Mouse (Mus musculus) hindbrain, embryonic 10.5 days (tissue): ENCODE data around the gene Tnik. TPM values are rescaled to one million over a fixed set of nuclear protein-coding genes. Genes with fewer than 3 reads are reported as not detected.

Experiments used
- DNase-seq: peaks from one replicate; pipeline ENCODE4 v3.0.0-alpha.2; 2017; ENCODE audit warnings: low spot score
- H3K27ac ChIP-seq: fragments of 300-500 bp; sonication (generic); 2 replicates; pipeline ENCODE4 v1.5.1; 2016; ENCODE audit warnings: mild to moderate bottlenecking, moderate library complexity
- H3K27me3 ChIP-seq: fragments of 300-500 bp; sonication (generic); 2 replicates; pipeline ENCODE4 v1.6.1; 2016; ENCODE audit warnings: mild to moderate bottlenecking; ENCODE audit not compliant: poor library complexity, insufficient read depth, severe bottlenecking
- H3K36me3 ChIP-seq: fragments of 300-500 bp; sonication (generic); 2 replicates; pipeline ENCODE4 v1.6.1; 2016; ENCODE audit warnings: mild to moderate bottlenecking, moderate library complexity
- H3K4me1 ChIP-seq: fragments of 300-500 bp; sonication (generic); replicated peaks from 2 replicates; pipeline ENCODE4 v1.6.1; 2016; ENCODE audit warnings: mild to moderate bottlenecking
- H3K4me3 ChIP-seq: fragments of 300-500 bp; sonication (generic); 2 replicates; pipeline ENCODE4 v1.5.1; 2016; ENCODE audit warnings: mild to moderate bottlenecking, moderate library complexity
- H3K9me3 ChIP-seq: fragments of 300-500 bp; sonication (generic); 2 replicates; pipeline ENCODE4 v1.6.1; 2016; ENCODE audit warnings: mild to moderate bottlenecking, moderate library complexity
- WGBS: fragments of 180-500 bp; shearing (Covaris S2); methylation state at CpG from one replicate; pipeline ENCODE4 v1.1.7; 2016; 5-methylcytosine and 5-hydroxymethylcytosine counted together
- polyA plus RNA-seq: library from polyadenylated mRNA; unstranded; fragments of >200 nt; fragmentation: Nextera tagmentation; extraction: Ambion mirVana; gene quantifications from 2 replicates; pipeline ENCODE4 v1.2.1, GENCODE M21; 2016

Gene Tnik
- polyA plus RNA-seq, 1 experiment from 2014 or later, result 16.3 TPM

- H3K27me3 ChIP-seq, result no peaks in the 10 kb centered on the region
- WGBS, result 80% methylated on average over 8 of the region's 8 CpGs
- H3K9me3 ChIP-seq, result no peaks in the 10 kb centered on the region
- no peak overlapping the region for H3K4me3 ChIP-seq
- no peak for DNase-seq
- H3K36me3 ChIP-seq, result no peaks in the 10 kb centered on the region
- no peaks in the 10 kb centered on the region for H3K4me1 ChIP-seq
- H3K27ac ChIP-seq, result no peak overlapping the region
These were observed 77.1 kb downstream of the Tnik start for GRCm38 (mm10) chr3:28340071-28340470.

- DNase-seq, result no peak
- Histone ChIP-seq H3K36me3 (no peaks in the 10 kb centered on the region), H3K27me3 (no peaks in the 10 kb centered on the region), H3K9me3 (no peaks in the 10 kb centered on the region), H3K4me3 (no peak overlapping the region), H3K4me1 (no peaks in the 10 kb centered on the region), H3K27ac (no peak overlapping the region)
- WGBS, result 92% methylated on average over 3 of the region's 3 CpGs
These were observed 80.2 kb downstream of the Tnik start for GRCm38 (mm10) chr3:28343204-28343603.

- no peak for DNase-seq
- Histone ChIP-seq H3K9me3 (no peaks in the 10 kb centered on the region), H3K27me3 (no peaks in the 10 kb centered on the region), H3K4me3 (no peak overlapping the region), H3K36me3 (no peaks in the 10 kb centered on the region), H3K27ac (no peak overlapping the region), H3K4me1 (no peaks in the 10 kb centered on the region)
- 85% methylated on average over 2 of the region's 2 CpGs for WGBS
These were observed 80.6 kb downstream of the Tnik start for GRCm38 (mm10) chr3:28343661-28344060.

- Histone ChIP-seq H3K4me3 (no peak overlapping the region), H3K27me3 (no peaks in the 10 kb centered on the region), H3K27ac (no peak overlapping the region), H3K36me3 (no peaks in the 10 kb centered on the region), H3K4me1 (no peaks in the 10 kb centered on the region), H3K9me3 (no peaks in the 10 kb centered on the region)
- WGBS, result 88% methylated on average over 1 of the region's 1 CpGs
- no peak for DNase-seq
These were observed 82.4 kb downstream of the Tnik start for GRCm38 (mm10) chr3:28345446-28345845.

- H3K27ac ChIP-seq, result no peak overlapping the region
- H3K9me3 ChIP-seq, result no peaks in the 10 kb centered on the region
- H3K27me3 ChIP-seq, result no peaks in the 10 kb centered on the region
- H3K36me3 ChIP-seq, result no peaks in the 10 kb centered on the region
- no peak overlapping the region for H3K4me3 ChIP-seq
- no peak for DNase-seq
- no peaks in the 10 kb centered on the region for H3K4me1 ChIP-seq
- 89% methylated on average over 1 of the region's 1 CpGs for WGBS
These were observed 82.9 kb downstream of the Tnik start for GRCm38 (mm10) chr3:28345961-28346360.

- Histone ChIP-seq H3K4me3 (no peak overlapping the region), H3K27ac (no peak overlapping the region), H3K4me1 (no peaks in the 10 kb centered on the region), H3K36me3 (no peaks in the 10 kb centered on the region), H3K27me3 (no peaks in the 10 kb centered on the region), H3K9me3 (no peaks in the 10 kb centered on the region)
- WGBS, result 80% methylated on average over 4 of the region's 4 CpGs
- DNase-seq, result no peak
These were observed 83.5 kb downstream of the Tnik start for GRCm38 (mm10) chr3:28346476-28346875.

- Histone ChIP-seq H3K36me3 (no peaks in the 10 kb centered on the region), H3K27ac (no peak overlapping the region), H3K9me3 (no peaks in the 10 kb centered on the region), H3K4me1 (no peaks in the 10 kb centered on the region), H3K4me3 (no peak overlapping the region), H3K27me3 (no peaks in the 10 kb centered on the region)
- 87% methylated on average over 1 of the region's 1 CpGs for WGBS
- no peak for DNase-seq
These were observed 85.7 kb downstream of the Tnik start for GRCm38 (mm10) chr3:28348746-28349145.

GRCm38 (mm10) chr3:28350147-28350801, 87.3 kb downstream of the Tnik start:
- DNase-seq, result no peak
- no peaks in the 10 kb centered on the region for H3K36me3 ChIP-seq
- H3K4me1 ChIP-seq, result no peaks in the 10 kb centered on the region
- H3K27ac ChIP-seq, result no peak overlapping the region
- no peak overlapping the region for H3K4me3 ChIP-seq
- no peaks in the 10 kb centered on the region for H3K9me3 ChIP-seq
- 84% methylated on average over 10 of the region's 10 CpGs for WGBS
- no peaks in the 10 kb centered on the region for H3K27me3 ChIP-seq

GRCm38 (mm10) chr3:28358391-28358790, 95.4 kb downstream of the Tnik start:
- 72% methylated on average over 2 of the region's 2 CpGs for WGBS
- H3K27ac ChIP-seq, result no peak overlapping the region
- DNase-seq, result no peak

GRCm38 (mm10) chr3:28359138-28359537, 96.1 kb downstream of the Tnik start:
- Histone ChIP-seq H3K4me1 (0 out of 2 replicates have a peak, but pooled peaks cover 4% of the 10 kb centered on the region), H3K27me3 (no peaks in the 10 kb centered on the region), H3K4me3 (no peak overlapping the region), H3K36me3 (no peaks in the 10 kb centered on the region; the same call in 1 of the 2 replicates), H3K9me3 (no peaks in the 10 kb centered on the region), H3K27ac (no peak overlapping the region)
- no peak for DNase-seq
- 70% methylated on average over 6 of the region's 6 CpGs for WGBS

More at GRCm38 (mm10) chr3:28358391-28358790, 95.4 kb downstream of the Tnik start:
- H3K4me3 ChIP-seq, result no peak overlapping the region
- H3K4me1 ChIP-seq, result 0 out of 2 replicates have a peak, but pooled peaks cover 4% of the 10 kb centered on the region
- no peaks in the 10 kb centered on the region; the same call in 1 of the 2 replicates for H3K36me3 ChIP-seq
- no peaks in the 10 kb centered on the region for H3K27me3 ChIP-seq
- no peaks in the 10 kb centered on the region for H3K9me3 ChIP-seq

- H3K4me3 ChIP-seq, result no peak overlapping the region
- H3K27me3 ChIP-seq, result no peaks in the 10 kb centered on the region
- H3K4me1 ChIP-seq, result 0 out of 2 replicates have a peak, but pooled peaks cover 4% of the 10 kb centered on the region
- 92% methylated on average over 6 of the region's 6 CpGs for WGBS
- H3K36me3 ChIP-seq, result no peaks in the 10 kb centered on the region; the same call in 1 of the 2 replicates
- H3K27ac ChIP-seq, result no peak overlapping the region
- H3K9me3 ChIP-seq, result no peaks in the 10 kb centered on the region
- no peak for DNase-seq
These were observed 98.0 kb downstream of the Tnik start for GRCm38 (mm10) chr3:28361056-28361455.

GRCm38 (mm10) chr3:28363441-28364125, 100.6 kb downstream of the Tnik start:
- peak; percentile 29 for DNase-seq
- 66% methylated on average over 5 of the region's 5 CpGs for WGBS

GRCm38 (mm10) chr3:28368746-28369145, 105.7 kb downstream of the Tnik start:
- 87% methylated on average over 5 of the region's 5 CpGs for WGBS
- no peak for DNase-seq
- no peaks in the 10 kb centered on the region for H3K27me3 ChIP-seq

More at GRCm38 (mm10) chr3:28363441-28364125, 100.6 kb downstream of the Tnik start:
- Histone ChIP-seq H3K27me3 (no peaks in the 10 kb centered on the region), H3K9me3 (no peaks in the 10 kb centered on the region), H3K27ac (no peak overlapping the region), H3K4me3 (no peak overlapping the region), H3K4me1 (0 out of 2 replicates have a peak, but pooled peaks cover 4% of the 10 kb centered on the region), H3K36me3 (no peaks in the 10 kb centered on the region; the same call in 1 of the 2 replicates)

More at GRCm38 (mm10) chr3:28368746-28369145, 105.7 kb downstream of the Tnik start:
- H3K36me3 ChIP-seq, result no peaks in the 10 kb centered on the region
- no peak overlapping the region for H3K27ac ChIP-seq
- no peaks in the 10 kb centered on the region for H3K4me1 ChIP-seq
- H3K9me3 ChIP-seq, result no peaks in the 10 kb centered on the region
- no peak overlapping the region for H3K4me3 ChIP-seq
